Mouse (Mus musculus) spleen, postnatal 10 days (tissue): ENCODE results near the gene Avil.
"Not testable (repeated sequence)": the region's sequence is repeated elsewhere in the genome, so short reads cannot be mapped to it uniquely, and the experiment has no call there.

Experiments used
- DNase-seq, 2 experiments: peaks; one replicate each; pipeline ENCODE4 v3.0.0; 2021 to 2022; ENCODE audit warnings: low spot score in 2 of 2

Avil gene

GRCm38 (mm10) chr10:127059174-127059967, 58.9 kb downstream of the Avil start:
- DNase-seq = no peak

- DNase-seq = peak in 1 of 2 experiments; percentile 69
Observed at GRCm38 (mm10) chr10:127059968-127060916, 59.7 kb downstream of the Avil start, which contains the start of gene March9. March9 (minus strand) TSS chr10:127060184.

GRCm38 (mm10) chr10:127061085-127061484, 60.6 kb downstream of the Avil start:
- no peak for DNase-seq

- no peak for DNase-seq
Observed at GRCm38 (mm10) chr10:127061513-127061912, 61.0 kb downstream of the Avil start.

GRCm38 (mm10) chr10:127062101-127062500, 61.6 kb downstream of the Avil start:
- not testable (repeated sequence) for DNase-seq

- no peak for DNase-seq
Observed at GRCm38 (mm10) chr10:127062503-127062902, 62.0 kb downstream of the Avil start.

GRCm38 (mm10) chr10:127063239-127063872, 62.8 kb downstream of the Avil start, which contains the start of gene Cdk4:
Cdk4 (plus strand) TSS chr10:127063534.
- peak; percentile 87 to 95 for DNase-seq

GRCm38 (mm10) chr10:127063913-127064870, 63.7 kb downstream of the Avil start:
- no peak for DNase-seq

GRCm38 (mm10) chr10:127065981-127066380, 65.5 kb downstream of the Avil start:
- DNase-seq = no peak

- DNase-seq = no peak
Observed at GRCm38 (mm10) chr10:127066519-127067018, 66.1 kb downstream of the Avil start.

- no peak for DNase-seq
Observed at GRCm38 (mm10) chr10:127068360-127069038, 68.0 kb downstream of the Avil start.

GRCm38 (mm10) chr10:127069281-127070189, 69.0 kb downstream of the Avil start:
- no peak for DNase-seq
